ENCODE assay signal across 20 mouse cellular contexts in the genomic region with DNA sequence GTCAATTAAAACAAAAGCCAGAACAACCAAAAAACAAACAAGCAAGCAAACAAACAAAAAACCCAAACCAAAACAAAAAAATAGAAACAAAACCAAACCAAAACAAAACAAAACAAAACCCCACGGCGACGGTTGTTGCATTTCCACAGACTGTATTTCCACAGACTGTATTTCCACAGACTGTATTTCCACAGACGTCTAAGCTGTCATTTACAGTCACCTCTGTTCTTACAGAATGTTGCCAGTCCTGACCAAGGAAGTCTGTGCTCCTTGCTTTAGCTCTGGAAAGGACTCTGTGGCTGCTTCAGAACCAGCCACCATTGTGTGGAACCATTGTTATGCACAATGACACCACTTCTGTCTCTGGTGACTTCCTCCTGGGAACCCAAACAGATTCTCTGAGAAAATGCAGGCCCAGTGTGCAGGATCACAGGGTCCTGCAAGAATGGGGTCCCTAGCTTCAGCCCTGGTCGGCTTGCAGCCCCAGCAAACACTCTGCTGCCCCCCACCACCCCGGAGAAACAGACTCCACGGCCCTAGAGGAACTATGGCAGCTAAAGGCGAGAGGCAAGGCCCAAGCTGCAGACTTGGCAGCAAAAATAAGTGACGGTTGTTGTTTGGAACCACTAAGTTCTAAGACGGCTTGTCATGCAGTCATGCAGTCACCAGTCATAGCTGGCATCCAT. TPM values are rescaled to one million over a fixed set of nuclear protein-coding genes. Genes with fewer than 3 reads are reported as not detected.
DNase-seq lines count a peak whose midpoint lies in the region; ATAC-seq lines count a peak whose summit lies in the region.
"Had no signal": no experiment of that assay in that cellular context is flagged by ENCODE, and none has a peak within 500 bp of the region (broad histone marks: within the 10 kb centered on the region; RNA-seq: fewer than 3 reads in every experiment).

No protein-coding gene starts in this region.

- H3K27me3 ChIP-seq in heart, embryonic 10.5 days (ENCODE audit: insufficient read depth, poor library complexity, severe bottlenecking), result no peaks in the 10 kb centered on the region
- H3K27me3 ChIP-seq in limb, embryonic 13.5 days, result no peaks in the 10 kb centered on the region
- H3K27me3 ChIP-seq: embryonic facial prominence, embryonic 12.5 days had no signal

- H3K9ac ChIP-seq in limb, embryonic 13.5 days, result no peak overlapping the region
- H3K9ac ChIP-seq: embryonic facial prominence, embryonic 12.5 days had no signal

- ATAC-seq in limb, embryonic 13.5 days (ENCODE audit: low FRiP score, low read depth), result no peak
- ATAC-seq in inflammation-experienced regulatory T-cells, adult 6 months, result no peak

- H3K27ac ChIP-seq in heart, embryonic 10.5 days, result peak overlapping the region; percentile 52; the same call in 1 of the 2 replicates
- peak overlapping the region; percentile 61; the same call in 1 of the 2 replicates for H3K27ac ChIP-seq in limb, embryonic 13.5 days
- H3K27ac ChIP-seq: embryonic facial prominence, embryonic 12.5 days had no signal

- H3K4me2 ChIP-seq in limb, embryonic 13.5 days (replicated peaks), result no peak overlapping the region
- H3K4me2 ChIP-seq: embryonic facial prominence, embryonic 12.5 days had no signal

- no peaks in the 10 kb centered on the region for H3K9me3 ChIP-seq in heart, embryonic 10.5 days
- H3K9me3 ChIP-seq in limb, embryonic 13.5 days, result no peaks in the 10 kb centered on the region
- H3K9me3 ChIP-seq: embryonic facial prominence, embryonic 12.5 days had no signal

- no peak for DNase-seq in heart, embryonic 10.5 days (ENCODE audit: low spot score)
- no peak for DNase-seq in heart, adult 18-20 months
- DNase-seq in right cerebral cortex, postnatal 10 days (ENCODE audit: low spot score in 2 of 2), result peak; percentile 12 to 16
- DNase-seq in right cerebral cortex, postnatal 25 days, result no peak
- no peak for DNase-seq in cerebellum, adult 18-20 months
- DNase-seq in frontal cortex, adult 2 months (ENCODE audit: extremely low spot score in 1 of 2, low spot score in 1 of 2), result no peak
- DNase-seq: adrenal gland, postnatal 14 days; cerebellum, postnatal 36 days; kidney, postnatal 10 days; layer of hippocampus, adult 9-11 months; lung, adult 2 months; lung, postnatal 4 days; midbrain, embryonic 14.5 days; thymus, adult 18-20 months had no signal

- H3K4me3 ChIP-seq in heart, embryonic 10.5 days, result no peak overlapping the region
- no peak overlapping the region for H3K4me3 ChIP-seq in limb, embryonic 13.5 days
- H3K4me3 ChIP-seq: embryonic facial prominence, embryonic 12.5 days had no signal

- H3K4me1 ChIP-seq in heart, embryonic 10.5 days, result peaks cover 8% of the 10 kb centered on the region
- peaks cover 45% of the 10 kb centered on the region for H3K4me1 ChIP-seq in limb, embryonic 13.5 days

- WGBS in heart, embryonic 10.5 days, result 72% methylated on average over 10 of the region's 10 CpGs
- WGBS in limb, embryonic 13.5 days, result 71% methylated on average over 10 of the region's 10 CpGs

- peaks cover 11% of the 10 kb centered on the region for H3K36me3 ChIP-seq in heart, embryonic 10.5 days
- peaks cover 14% of the 10 kb centered on the region for H3K36me3 ChIP-seq in limb, embryonic 13.5 days

RNA-seq across cellular contexts. Expression of gene Hacl1, which starts 30.7 kb away (rescaled TPM):
- polyA plus RNA-seq in heart, embryonic 10.5 days (2016; fragmentation: Nextera tagmentation; extraction: Ambion mirVana), result 7.8 and 8.8 TPM in 2 replicates
- total RNA-seq in heart, adult 18-20 months (2021), result 10 to 100 TPM; 10.9 to 11.5 TPM
- 15.3 and 15.7 TPM in 2 replicates for polyA plus RNA-seq in limb, embryonic 13.5 days (2015; fragmentation: Nextera tagmentation; extraction: Ambion mirVana)
- 10 to 100 TPM; 23.5 to 36.6 (median 25.0) TPM for polyA plus RNA-seq in inflammation-experienced regulatory T-cells, adult 6 months (2017; shearing (Covaris generic))
- polyA plus RNA-seq in frontal cortex, adult 2 months (2012; rRNA removed), result 10.6 TPM in 2 replicates

RNA-seq across cellular contexts. Expression of gene Btd, which starts 30.9 kb away (rescaled TPM):
- polyA plus RNA-seq in heart, embryonic 10.5 days (2016; fragmentation: Nextera tagmentation; extraction: Ambion mirVana), result 21.2 and 23.8 TPM in 2 replicates
- total RNA-seq in heart, adult 18-20 months (2021), result 10 to 100 TPM in 1 of 2 experiments, 1 to 10 TPM in 1; 7.8 to 13.2 TPM
- 30.4 and 33.1 TPM in 2 replicates for polyA plus RNA-seq in limb, embryonic 13.5 days (2015; fragmentation: Nextera tagmentation; extraction: Ambion mirVana)
- polyA plus RNA-seq in inflammation-experienced regulatory T-cells, adult 6 months (2017; shearing (Covaris generic)), result 10 to 100 TPM; 20.3 to 28.6 (median 24.2) TPM
- 16.2 and 16.6 TPM in 2 replicates for polyA plus RNA-seq in frontal cortex, adult 2 months (2012; rRNA removed)

RNA-seq across cellular contexts. Expression of gene Gm49387, which starts 31.1 kb away (rescaled TPM):
- polyA plus RNA-seq in heart, embryonic 10.5 days (2016; fragmentation: Nextera tagmentation; extraction: Ambion mirVana), result 0.74 and 2.4 TPM in 2 replicates
- total RNA-seq in heart, adult 18-20 months (2021), result 1 to 10 TPM in 1 of 2 experiments, not detected in 1; 2.1 TPM
- polyA plus RNA-seq in limb, embryonic 13.5 days (2015; fragmentation: Nextera tagmentation; extraction: Ambion mirVana), result 0.47 and 1.6 TPM in 2 replicates
- polyA plus RNA-seq in inflammation-experienced regulatory T-cells, adult 6 months (2017; shearing (Covaris generic)), result 1 to 10 TPM in 1 of 3 experiments, not detected in 2; 1.5 TPM
- 0.13 TPM in 1 of 2 replicates, not detected in the other for polyA plus RNA-seq in frontal cortex, adult 2 months (2012; rRNA removed)
- total RNA-seq: ES-E14; gastrocnemius, postnatal 4 days had no signal
- polyA plus RNA-seq: C2C12; lung, adult 2 months; midbrain, embryonic 14.5 days had no signal

Comparison
In these comparisons a context has a peak if more than half of its experiments do, and no peak if none do; other contexts are left out.
1. DNase-seq: peak in right cerebral cortex, postnatal 10 days (2 of 2); none in heart, embryonic 10.5 days (single experiment), heart, adult 18-20 months (0 of 2), right cerebral cortex, postnatal 25 days (single experiment), cerebellum, adult 18-20 months (0 of 2) and frontal cortex, adult 2 months (0 of 2).